Mouse (Mus musculus) layer of hippocampus, adult 2 months (tissue): ENCODE measurements around the gene Ptpn9. TPM values are rescaled to one million over a fixed set of nuclear protein-coding genes. Genes with fewer than 3 reads are reported as not detected.

Experiments
- DNase-seq, 2 experiments: peaks; one replicate each; pipeline ENCODE4 v3.0.0; 2022; ENCODE audit warnings: low spot score in 2 of 2
- H3K27ac ChIP-seq: fragments of 200-600 bp; 2 replicates; pipeline ENCODE4 v1.8.1; 2022
- H3K4me3 ChIP-seq: fragments of 200-600 bp; 2 replicates; pipeline ENCODE4 v1.8.1; 2022; ENCODE audit warnings: mild to moderate bottlenecking
- CTCF ChIP-seq: fragments of 200-600 bp; conservative IDR thresholded peaks from 2 replicates; pipeline ENCODE4 v1.8.1; 2022; ENCODE audit warnings: antibody characterized with exemption, mild to moderate bottlenecking, moderate library complexity
- total RNA-seq, 2 experiments: library from RNA; stranded (reverse); gene quantifications; 2 replicates each; pipeline ENCODE4 v1.2.3; 2021

The Ptpn9 gene
- total RNA-seq, 2 experiments from 2014 or later: 27.4 to 30.6 TPM

- no peak for DNase-seq
- no peak overlapping the region for H3K27ac ChIP-seq
- H3K4me3 ChIP-seq: no peak overlapping the region
- TF ChIP-seq CTCF: no peak
Measured at GRCm38 (mm10) chr9:57064164-57064563, 69.4 kb downstream of the Ptpn9 start.

DNA sequence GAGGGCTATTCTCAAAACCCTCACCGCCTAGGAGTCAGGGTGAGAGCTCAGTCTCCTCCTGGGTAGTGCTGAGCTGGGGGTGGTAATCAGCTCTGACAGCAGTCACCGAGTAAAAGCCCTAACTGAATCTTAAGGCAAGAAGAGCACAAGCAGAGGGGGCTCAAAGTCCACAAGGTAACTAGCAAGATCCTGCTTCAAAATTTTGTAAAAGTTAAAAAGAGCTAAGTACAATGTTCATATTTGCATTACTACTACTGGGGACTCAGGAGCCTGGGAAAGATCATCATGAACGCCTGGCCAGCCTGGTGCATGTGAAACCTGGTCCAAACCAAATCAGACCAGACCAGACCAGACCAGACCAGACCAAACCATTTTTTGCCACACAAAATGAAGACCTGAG lies 73.5 kb downstream of the Ptpn9 start:
- no peak for DNase-seq
- Histone ChIP-seq H3K27ac (no peak overlapping the region), H3K4me3 (no peak overlapping the region)
- no peak for TF ChIP-seq CTCF

- H3K4me3 ChIP-seq: no peak overlapping the region
- DNase-seq: no peak
- TF ChIP-seq CTCF: no peak
- H3K27ac ChIP-seq: no peak overlapping the region
Measured at GRCm38 (mm10) chr9:57070262-57070661, 75.5 kb downstream of the Ptpn9 start.

DNA sequence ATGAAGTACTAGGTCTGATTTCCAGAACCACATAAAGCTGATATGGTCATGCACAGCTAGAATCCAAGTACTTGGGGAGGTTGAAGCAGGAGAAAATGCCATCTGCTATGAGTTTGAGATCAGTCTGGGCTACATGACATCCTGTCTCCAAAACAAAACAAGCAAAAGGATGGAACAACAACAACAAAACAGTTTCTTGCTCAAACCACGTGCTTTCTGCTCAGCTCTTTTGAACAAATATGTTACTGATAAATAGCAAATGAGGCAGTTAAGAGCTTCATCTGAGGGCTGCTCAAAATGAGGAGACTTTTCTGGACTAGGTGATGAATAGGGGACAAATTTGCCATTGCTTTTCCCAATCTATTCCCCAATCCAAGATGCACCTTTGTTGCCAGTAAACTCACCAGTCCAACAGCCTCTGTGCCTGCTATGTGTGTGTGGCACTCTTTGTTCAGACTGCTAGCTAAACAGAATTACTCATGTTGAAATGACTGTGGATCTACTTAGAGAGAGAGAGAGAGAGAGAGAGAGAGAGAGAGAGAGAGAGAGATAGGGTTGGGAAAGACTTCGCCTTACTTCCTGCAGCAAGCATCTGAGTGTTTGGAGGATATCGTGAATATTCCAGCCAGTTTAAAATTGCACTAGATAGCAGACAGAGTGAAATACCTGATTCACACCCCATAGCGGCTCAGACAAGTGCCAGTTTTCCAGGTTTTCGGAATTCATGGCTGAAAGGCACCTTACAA lies 76.2 kb downstream of the Ptpn9 start:
- no peak for TF ChIP-seq CTCF
- Histone ChIP-seq H3K4me3 (peak overlapping the region; percentile 77), H3K27ac (peak overlapping the region; percentile 97)
- no peak for DNase-seq

DNA sequence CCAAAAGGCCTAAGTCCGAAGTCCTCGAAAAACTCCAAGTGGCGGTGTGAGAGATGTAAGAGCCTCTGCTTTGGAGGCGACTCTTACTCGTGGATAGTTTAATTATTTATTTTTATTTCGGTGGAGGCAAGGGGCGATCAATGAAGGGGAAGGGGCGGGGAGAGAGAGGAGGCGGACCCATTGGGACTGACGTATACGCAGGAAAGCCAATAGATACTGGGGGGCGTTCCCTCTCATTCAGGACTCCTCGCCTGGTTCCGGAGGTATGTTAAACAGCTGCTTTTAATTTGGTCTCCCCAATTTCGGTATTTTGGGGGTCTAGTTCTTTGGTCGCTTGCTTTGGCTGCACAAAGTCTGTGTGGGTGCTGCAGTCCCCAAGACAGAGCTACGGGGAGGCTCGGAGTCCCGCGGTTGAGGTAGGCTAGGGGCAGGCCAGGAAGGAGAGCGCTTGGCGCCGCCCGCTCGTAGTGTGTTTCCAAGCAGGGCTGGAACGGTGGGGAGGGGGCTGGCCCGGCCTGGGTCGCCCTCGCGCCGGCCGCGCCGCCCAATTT lies 77.2 kb downstream of the Ptpn9 start, which contains the start of gene Sin3a:
Gene Sin3a, plus strand, starts transcription at position 240 of the 551 bp plus-strand sequence.
- Histone ChIP-seq H3K27ac (peak within 1 kb of the TSS; percentile 97), H3K4me3 (peak within 1 kb of the TSS; percentile 77)
- TF ChIP-seq CTCF: no peak
- DNase-seq: peak; percentile 65 to 75

GRCm38 (mm10) chr9:57072526-57072988 lies 77.8 kb downstream of the Ptpn9 start:
- peak overlapping the region; percentile 77 for H3K4me3 ChIP-seq
- no peak for TF ChIP-seq CTCF
- peak overlapping the region; percentile 97 for H3K27ac ChIP-seq
- DNase-seq: no peak

- peak; percentile 62 for TF ChIP-seq CTCF
- peak; percentile 92 to 100 for DNase-seq
- peak overlapping the region; percentile 97 for H3K27ac ChIP-seq
- peak overlapping the region; percentile 77 for H3K4me3 ChIP-seq
Measured at GRCm38 (mm10) chr9:57072989-57073789, 78.5 kb downstream of the Ptpn9 start.

DNA sequence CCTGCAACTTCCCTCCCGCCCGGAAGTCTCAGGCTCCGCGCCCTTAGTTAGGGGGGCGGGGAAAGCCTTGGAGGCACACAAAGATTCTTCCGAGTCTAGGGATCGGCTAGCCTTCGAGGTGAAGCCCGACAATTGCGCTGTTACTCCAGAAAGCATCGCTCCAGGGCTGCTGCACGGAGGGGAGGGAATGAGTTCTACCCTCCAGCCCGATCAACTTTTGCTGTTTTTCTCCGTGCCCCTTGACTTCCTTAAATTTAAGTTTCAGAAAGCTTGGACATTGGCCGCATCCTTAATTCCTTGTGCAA lies 79.0 kb downstream of the Ptpn9 start:
- TF ChIP-seq CTCF: no peak
- Histone ChIP-seq H3K4me3 (peak overlapping the region; percentile 77), H3K27ac (peak overlapping the region; percentile 92)
- DNase-seq: no peak

DNA sequence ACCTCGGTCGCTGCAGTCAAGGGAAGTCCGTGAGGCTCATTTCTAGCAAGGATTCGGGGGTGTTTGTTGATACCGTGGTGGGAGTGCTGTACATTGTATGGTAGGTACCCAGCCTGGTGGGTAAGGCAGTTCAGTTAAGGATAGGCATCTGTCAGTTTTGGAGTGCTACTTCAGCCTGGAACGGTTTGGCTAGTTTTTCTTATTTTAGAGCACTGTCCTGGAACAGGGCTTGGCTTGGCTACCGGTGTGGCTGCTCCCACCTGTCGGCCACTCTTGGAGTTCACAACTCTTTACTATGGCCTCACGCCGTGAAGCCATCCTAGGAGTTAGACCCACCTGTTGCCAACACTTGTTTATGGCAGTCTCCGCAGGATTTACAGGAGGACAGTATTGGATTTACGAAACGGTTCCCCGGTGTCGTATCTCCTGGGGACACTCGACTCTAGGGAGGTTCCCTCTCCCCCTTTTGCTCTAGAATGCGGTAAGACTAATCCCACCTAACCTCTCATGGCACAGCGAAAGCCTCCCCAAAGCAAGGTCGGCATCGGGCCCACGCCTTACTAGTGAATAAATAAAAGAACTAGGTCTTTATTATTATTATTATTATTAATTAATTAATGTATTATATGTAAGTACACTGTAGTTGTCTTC lies 79.6 kb downstream of the Ptpn9 start:
- no peak for DNase-seq
- Histone ChIP-seq H3K4me3 (peak overlapping the region; percentile 77), H3K27ac (peak overlapping the region; percentile 92)

DNA sequence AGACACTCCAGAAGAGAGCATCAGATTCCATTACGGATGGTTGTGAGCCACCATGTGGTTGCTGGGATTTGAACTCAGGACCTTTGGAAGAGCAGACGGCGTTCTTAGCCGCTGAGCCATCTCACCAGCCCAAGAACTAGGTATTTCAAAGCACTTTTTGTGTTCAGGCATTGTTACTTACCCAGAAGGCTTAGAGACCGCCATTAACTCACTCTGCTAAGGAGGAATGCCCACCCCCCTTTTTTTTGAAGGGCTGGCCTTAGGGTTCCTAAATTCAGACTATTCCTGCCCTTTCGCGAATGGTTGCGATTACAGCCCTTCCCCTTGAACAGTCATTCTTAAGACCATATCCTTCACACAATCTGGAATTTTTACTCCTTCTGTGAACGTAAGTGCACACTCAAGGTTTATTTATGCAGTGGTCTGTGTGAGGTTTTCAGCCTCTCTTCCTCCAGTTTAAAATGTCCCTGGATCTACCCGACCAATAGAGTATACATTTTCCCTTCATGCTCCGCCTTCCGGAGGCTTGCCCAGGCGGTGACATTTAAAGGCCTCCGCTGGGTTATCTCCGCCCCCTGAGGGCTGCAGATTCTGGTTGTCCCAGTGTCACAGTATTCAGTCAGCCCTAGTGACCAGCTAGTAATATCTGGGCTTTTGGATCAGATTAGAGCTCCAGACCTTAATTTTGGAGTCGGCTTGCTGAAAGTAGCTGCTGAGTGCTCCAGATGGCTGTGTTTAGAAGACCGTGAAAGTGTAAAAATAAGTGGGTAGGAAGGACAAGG lies 80.3 kb downstream of the Ptpn9 start:
- peak; percentile 42 to 51 for DNase-seq
- TF ChIP-seq CTCF: no peak
- H3K27ac ChIP-seq: peak overlapping the region; percentile 92

More for the DNA sequence above, 79.6 kb downstream of the Ptpn9 start:
- no peak for TF ChIP-seq CTCF

DNA sequence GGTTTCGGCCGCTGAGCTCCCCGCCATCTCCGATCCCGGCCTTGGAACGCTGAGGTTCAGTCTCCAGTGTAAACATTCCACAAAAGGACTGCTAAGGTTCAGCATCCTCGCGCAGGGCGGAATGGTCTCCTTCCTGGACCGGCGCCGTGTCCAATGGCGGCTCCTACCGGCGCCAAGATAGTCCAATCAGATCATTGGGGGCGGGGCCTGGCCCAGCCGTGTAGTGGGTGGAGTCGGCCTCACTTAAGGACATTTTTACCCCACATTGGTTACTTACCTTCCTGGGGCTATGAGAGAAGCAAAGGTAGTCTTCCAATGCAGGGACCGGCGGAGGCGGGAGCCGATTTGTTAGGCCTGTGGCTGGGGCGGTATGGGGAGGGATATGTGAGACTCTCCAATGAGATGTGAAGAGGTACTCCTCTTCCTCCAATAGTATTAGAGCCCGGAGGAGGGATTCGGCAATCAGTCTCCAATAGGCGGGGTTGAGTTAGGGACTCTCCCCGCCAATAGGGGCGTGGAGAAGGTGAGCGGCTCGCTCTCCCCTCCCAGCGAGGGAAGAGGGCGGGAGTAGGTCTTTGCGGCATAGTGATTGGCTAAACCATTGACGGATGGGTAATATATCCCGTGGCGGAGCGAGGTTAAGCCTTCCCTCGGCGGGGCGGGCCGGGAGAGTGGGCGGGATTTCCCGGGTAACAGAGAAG lies 81.1 kb downstream of the Ptpn9 start:
- Histone ChIP-seq H3K4me3 (peak overlapping the region; percentile 77), H3K27ac (peak overlapping the region; percentile 95)
- peak; percentile 98 to 100 for DNase-seq
- TF ChIP-seq CTCF: peak; percentile 34

More for the DNA sequence above, 80.3 kb downstream of the Ptpn9 start:
- peak overlapping the region; percentile 77 for H3K4me3 ChIP-seq
